Mouse (Mus musculus) granulocyte monocyte progenitor cell, adult 5-6 weeks (primary cell): ENCODE data around the gene Arl8b. TPM values are rescaled to one million over a fixed set of nuclear protein-coding genes. Genes with fewer than 3 reads are reported as not detected.

Experiments
- ATAC-seq: replicated peaks from 2 replicates; pipeline ENCODE4 v1.8.0; 2016; ENCODE audit warnings: mild to moderate bottlenecking, moderate TSS enrichment, inconsistent platforms; ENCODE audit not compliant: poor library complexity, severe bottlenecking
- total RNA-seq, 2 experiments: library from RNA; stranded (forward) in 1 of 2; stranded (reverse) in 1 of 2; fragments of 200-712, 200-1000 nt in 1 of 2; fragments of >200 nt in 1 of 2; fragmentation: Nextera tagmentation in 1 of 2; gene quantifications; 2 replicates each; pipeline ENCODE4 v1.2.3; 2014 to 2017

Gene Arl8b
- total RNA-seq, 2 experiments from 2014 or later = 59.2 to 113 TPM

DNA sequence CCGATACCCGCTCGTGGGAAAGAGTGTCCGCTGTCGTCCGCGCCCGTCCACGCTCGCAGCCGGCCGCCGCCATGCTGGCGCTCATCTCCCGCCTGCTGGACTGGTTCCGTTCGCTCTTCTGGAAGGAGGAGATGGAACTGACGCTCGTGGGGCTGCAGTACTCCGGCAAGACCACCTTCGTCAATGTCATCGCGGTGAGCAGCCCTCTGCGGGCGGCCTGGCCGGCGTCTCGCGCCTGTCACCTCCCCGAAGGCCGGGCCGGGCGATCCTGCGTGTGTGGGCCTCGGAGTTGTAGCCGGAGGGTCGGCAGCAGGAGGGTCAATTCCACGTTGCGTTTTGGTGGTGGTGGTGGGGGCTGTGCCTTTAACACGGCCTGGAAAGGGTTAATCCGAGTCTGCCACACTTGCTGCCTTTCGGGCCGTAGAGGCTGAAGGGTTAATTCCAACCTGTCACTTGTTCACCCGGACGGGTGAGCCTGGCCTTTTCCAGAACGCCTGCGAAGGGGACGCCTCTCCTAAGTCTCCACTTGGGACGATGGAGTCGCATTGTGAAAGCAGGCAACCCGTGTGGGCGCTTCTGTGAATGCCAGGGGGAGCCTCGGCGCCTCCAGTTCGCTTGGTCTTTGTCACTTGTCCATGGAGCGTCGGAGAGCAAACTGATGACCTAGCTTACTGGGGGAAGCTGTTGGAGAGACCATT, 434 bp downstream of the Arl8b start:
- ATAC-seq = peak; percentile 34

DNA sequence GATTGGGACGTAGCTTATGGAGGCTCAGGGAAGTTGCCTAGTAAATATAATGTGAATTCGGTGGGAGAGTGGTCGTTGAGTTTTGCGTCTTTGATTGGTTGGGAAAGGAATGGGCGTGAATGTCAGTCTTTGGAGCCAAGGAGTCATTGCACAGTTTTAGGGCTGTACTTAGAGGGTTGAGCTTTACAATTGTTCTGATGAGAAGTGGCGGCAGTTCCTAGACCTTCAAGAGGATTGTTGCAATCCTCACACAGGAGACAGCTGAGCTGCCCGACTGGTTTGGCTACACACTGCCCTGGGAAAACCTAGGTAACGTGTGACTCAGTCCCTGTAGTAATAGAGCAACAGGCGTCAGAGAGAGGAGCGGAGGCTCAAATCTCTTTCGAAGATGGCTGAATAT, 1.2 kb downstream of the Arl8b start:
- peak; percentile 28 for ATAC-seq

DNA sequence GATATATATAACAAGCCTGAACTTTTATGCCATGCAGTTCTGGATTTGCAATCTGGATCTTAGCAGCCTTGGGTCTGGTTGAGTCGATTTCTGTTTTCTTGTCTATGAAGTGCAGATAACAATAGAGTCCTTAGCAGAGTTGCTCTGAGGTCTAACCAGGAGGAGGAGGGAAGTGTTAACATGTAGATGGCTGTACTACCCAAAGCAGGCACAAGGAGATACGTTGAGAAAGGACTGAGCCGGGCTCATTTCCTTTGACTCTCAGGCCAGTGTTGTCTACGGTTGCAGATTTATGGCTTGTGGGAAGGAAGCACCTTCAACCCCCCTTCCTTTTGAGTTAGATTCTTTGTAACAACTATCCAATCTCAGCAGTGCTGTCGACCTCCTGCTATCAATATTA, 1.9 kb downstream of the Arl8b start:
- ATAC-seq = peak; percentile 48

DNA sequence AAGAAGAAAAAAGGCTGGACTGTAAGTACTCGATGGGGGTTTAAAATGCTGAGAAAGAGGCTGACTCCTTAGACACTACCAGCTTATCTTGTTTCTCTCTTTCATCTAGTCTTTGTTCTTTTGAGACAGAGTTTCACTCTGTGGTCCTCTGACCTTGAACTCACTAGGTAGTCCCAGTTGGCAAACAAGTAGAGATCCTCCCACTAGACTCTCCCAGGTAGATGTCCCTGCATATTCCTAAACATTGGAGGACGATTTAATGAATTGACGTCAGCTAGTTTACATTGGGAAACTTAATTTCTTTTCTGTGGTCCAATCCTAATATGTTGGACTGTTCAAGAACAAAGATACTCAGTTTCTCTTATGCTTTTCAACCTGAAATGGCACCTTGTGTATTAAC, 2.7 kb downstream of the Arl8b start:
- no peak for ATAC-seq

DNA sequence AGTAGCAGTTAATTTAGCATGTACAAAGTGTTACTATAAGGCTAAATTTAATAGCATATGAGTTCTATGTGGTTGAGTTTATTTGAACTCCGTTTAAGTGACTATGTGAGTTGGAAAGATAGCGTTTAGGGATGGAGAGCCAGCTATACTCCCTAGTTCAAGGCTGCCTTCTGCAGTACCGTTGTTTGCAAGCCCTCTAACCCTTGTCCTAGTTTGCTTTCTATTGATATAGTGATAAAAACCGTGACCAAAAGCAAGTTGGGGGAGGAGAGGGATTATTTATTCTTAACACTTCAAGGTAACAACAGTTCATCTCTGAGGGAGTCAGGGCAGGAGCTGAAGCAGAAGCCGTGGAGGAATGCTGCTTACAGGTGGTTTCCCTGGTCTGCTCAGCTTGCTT, 8.6 kb downstream of the Arl8b start:
- no peak for ATAC-seq

DNA sequence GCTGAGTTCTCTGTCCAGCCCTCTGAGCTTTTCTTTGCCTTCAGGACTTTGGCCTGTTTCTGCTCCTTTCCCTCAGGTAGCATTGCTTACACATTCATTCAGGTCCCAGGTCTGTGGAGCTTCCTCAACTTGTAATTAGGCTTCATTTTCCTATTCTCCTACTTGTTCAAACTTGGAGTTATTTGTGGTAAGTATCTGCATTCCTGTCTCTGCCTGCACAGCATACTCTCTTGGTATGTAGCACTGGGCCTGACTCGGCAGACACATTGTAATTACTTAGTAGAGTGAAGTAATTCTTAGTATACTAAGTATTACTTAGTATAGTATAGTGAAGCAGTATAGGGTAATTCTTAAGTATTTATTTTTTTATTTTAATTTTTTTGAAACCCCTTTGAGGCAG, 13.0 kb downstream of the Arl8b start:
- no peak for ATAC-seq

DNA sequence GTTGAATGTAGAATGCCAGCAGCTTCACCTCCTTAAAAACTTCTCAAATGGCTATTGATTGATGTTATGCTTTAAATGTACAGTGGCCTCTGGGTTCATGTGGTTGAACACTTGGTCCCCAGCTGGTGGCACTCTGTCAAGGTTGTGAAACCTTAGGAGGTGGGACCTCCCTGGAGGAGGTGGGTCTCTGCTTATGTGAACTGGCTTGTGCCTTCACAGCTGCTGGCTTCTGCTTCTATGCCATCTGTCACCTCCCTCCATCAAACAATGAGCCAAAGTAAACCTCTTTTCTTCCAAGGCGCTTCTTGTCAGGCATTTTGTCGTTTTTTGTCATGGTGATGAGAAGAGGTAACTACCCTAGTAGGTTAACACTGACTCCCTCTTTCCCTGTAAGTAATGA, 13.8 kb downstream of the Arl8b start:
- ATAC-seq = peak; percentile 71

DNA sequence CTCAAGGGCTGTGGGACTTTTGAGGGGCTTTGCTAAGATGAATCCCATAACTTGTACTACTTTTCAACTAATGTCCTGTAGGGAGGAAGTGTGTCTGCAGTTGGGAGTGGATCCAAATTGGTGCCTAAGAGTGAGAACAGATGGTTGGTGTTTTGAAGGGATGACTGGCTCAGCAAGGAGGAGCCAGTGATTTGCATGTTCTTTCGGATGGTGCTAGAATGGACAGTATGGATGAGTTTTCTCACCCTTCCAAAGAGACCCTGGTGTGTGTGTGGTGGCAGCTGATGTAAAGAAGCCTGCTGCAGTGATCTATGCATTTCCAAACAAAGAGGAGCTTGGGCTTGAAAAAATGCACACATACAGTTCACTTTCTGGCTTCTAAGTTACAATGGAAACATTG, 22.3 kb downstream of the Arl8b start:
- no peak for ATAC-seq

DNA sequence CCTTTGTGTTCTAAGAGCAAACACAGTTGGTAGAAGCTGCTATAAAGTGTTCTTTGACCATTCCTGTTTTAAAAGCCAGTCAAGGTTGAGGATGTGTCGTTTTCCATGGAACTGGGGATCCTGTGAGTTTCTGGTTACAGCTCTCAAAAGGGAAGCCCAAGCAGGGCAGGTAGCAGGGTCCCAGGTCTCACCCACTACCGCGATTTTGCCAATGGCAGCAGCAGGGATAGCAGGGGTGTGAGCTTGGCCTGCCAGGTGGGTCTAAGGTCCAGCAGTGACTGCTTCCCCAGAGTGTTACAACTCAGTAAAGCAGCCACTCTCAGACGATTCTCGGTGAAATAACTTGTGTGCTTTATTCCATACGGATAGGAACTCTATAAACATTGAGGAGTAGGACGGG, 23.0 kb downstream of the Arl8b start:
- ATAC-seq = no peak

DNA sequence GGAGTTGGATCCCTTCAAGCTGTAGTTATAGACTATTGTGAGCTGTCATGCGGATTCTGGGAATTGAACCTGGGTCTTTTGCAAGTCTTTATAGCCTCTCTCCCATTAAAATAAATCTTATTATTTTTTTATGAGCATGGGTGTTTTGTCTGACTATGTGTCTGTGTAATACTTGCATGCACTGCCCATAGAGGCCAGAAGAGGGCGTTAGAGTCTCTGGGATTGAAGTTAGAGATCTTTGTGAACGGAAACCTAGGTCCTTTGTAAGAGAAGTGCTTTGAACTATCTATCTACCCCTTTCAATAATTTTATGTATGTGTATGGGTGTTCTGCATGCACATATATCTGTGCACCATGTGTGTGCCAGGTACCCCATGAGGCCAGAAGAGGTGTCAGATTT, 24.5 kb downstream of the Arl8b start:
- peak; percentile 48; the same call in 1 of the 2 replicates for ATAC-seq

DNA sequence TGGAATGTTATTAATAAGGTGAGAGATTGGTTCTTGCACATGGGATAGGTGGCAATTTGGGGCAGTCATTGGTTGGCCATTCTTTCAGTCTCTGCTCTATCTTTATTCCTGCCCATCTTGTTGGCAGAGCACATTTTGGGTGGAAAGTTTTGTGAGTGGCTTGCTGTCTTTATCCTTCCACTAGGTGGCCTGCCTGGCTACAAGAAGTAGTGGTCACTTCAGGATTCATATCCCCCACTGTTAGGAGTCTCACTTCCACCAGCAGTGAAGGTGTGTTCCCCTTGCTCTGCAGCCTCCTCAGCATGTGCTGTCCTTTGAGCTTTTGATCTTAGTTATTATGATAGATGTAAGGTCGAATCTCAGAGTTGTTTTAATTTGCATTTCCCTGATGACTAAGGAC, 25.9 kb downstream of the Arl8b start:
- peak; percentile 81 for ATAC-seq

DNA sequence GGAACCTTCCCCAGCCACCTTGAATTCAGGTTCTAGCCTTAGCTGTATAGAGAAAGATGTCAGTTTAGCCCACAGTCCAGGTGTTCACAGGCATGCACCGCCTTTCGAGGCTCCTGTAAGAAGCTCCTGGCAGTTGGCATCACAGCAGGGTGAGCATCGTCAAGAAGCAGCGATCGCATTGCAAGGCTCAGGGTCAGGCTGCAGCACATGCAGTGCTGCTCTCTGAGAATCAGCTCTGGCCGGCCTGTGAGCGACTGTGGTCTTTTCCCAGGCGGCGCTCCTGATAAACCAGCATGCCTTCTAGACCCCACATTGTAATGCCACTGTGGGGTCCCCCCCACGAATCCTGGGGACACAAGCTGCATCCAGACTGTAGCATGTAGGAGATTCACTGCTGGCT, 27.3 kb downstream of the Arl8b start:
- no peak for ATAC-seq

DNA sequence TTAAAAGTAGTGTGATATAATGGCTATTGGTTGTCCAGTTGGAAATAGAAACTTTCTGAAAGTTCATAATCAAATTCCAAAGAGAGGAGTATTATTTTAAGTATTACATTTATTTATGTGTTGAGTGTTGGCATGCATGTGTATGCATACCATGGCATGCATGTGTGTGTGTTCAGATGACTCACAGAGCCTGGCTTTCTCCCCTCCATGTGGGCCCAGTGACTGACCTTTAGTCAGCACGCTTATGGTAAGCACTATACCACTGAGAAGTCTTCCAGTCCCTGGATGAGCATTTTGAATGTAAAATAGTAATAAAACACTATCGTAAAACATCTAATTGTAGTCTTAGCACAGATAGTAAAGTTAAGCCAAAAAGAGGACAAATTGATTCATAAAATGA, 29.2 kb downstream of the Arl8b start:
- no peak for ATAC-seq

DNA sequence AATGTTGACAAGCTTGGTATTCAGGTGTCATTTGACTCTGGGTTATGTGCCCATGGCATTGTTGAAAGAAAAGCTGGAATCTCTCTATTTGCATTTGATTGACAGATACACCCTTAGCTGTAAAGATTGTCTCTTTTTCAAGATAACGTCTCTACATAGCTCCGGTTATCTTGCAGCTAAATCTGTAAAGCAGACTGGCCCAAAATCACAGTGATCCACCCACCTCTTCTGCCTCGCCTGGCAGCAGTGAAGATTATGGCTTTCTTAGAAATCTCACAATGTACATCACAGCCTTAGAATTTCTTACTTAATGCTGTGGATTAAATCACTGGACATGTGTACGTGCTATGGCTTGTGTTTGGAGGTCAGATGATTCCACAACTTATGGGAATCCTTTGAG, 34.6 kb downstream of the Arl8b start:
- ATAC-seq = no peak

DNA sequence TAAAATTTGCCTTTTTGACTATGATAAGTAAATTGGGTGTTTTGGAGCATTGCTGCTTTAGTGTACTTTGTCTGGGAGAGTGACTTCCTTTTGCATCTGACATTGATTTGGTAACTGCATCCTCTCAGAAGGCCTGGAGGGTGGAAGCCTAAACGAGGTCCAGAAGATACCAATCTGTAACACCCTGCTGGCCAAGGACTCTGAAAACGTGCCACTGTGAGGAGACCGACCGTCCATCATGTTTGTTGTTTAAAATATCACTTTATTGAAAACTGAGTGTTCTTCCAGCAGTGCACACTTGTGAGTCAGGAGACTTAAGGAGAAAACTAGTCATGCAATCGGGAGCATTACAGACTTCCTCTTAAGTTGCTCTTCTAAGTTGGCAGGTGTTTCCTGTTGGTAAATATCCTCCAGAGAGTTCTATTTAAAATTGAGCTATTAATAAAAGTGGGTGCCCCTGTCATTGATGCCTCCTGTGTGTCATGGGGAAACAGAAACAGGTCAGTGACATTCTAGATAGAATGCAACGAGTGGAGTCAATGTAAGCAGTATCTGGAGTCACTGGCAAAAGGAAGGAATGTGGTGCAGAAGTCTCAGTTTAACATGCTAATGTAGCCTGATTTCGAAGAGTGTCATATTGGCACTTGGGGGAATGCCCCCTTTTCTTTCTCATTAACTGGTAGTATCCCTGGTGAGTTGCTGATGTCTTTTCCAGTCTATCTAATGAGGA, 42.1 kb downstream of the Arl8b start:
- peak; percentile 47 for ATAC-seq

DNA sequence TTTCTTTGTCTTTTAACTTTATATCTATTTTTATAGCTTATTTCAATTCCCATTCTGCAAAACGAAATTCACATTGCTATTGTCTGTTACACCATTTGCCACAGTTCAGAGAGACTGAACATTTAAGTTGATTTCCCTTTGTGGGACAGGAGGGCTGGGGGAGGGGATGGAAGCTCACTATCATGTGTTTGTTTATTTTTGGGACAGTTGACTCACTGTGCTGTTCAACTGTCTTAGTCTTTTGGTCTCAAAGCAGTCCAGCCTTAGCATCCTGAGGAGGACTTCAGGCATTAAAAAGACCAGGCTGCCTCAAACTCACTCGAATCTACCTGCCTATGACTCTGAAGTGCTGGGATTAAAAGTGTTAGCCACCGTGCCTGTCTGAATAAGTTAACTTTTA, 43.2 kb downstream of the Arl8b start:
- no peak for ATAC-seq

DNA sequence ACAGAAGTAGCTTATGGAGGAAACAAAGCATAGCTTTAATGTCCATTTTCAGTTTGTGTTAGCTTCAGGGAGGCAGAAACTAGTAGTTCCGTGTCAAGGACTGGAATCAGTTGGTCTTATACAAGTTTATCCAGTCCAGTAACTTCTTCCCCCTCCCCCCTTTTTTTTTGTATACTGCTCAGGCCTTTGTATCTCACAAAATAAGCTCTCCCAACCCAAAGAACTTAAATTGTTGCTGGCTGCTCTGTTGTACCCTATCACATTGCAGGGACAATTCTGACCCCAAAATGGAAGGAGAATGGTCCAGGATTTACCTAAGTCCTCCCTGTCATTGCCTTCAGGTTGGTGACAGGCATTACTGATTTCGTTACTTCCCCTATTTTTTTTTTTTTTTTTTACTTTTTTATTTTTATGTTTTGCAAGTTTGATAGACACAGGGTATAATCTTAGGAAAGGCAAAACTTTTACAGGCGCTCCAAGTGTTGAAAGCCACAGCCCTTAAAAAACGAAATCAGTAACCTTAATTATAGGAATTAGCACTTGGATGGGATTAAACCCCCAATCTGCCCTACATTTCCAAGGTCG, 44.5 kb downstream of the Arl8b start:
- ATAC-seq = no peak

DNA sequence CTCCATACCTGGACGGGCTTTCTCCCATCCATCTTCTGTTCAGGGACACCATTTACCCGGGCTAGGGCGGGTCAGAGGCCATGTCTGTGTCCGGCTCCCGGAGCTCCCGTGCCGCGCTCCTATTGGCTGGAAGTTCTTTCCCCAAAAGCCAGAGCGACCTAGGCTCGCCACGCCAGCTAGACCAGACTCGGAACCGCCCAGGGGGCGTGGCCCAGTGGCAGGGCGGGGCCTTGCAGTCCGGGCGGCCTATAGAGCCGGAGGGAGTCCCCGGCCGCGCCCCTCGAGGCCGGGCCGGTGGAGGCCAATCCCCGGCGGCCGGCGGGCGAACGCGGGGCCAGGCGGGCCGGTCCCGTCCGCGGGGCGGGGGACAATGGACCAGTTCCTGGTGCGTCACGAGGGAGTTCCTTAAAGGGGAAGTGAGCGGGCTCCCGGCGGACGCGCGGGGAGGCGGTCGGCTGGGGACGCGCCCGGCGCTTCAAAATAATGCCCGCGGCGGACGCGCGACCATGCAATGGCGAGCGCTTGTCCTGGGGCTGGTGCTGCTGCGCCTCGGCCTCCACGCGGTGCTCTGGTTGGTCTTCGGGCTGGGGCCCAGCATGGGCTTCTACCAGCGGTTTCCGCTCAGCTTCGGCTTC, 45.5 kb downstream of the Arl8b start, which contains the start of gene Edem1:
TSS of gene Edem1 (plus strand) at position 408 of the 635 bp plus-strand sequence.
- ATAC-seq = peak; percentile 61

DNA sequence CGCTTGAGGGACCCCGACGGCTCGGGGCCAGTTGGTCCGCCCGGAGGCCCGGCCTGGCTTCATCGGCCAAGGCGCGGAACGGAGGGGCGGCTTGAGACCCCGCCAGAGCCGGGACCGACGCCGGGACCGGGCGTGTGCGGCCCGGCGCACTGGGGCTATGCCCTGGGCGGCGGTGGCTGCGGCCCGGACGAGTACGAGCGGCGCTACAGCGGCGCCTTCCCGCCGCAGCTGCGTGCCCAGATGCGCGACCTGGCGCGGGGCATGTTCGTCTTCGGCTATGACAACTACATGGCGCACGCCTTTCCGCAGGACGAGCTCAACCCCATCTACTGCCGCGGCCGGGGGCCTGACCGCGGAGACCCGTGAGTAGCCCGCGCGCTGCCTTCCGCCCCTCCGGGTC, 46.0 kb downstream of the Arl8b start:
- no peak for ATAC-seq

DNA sequence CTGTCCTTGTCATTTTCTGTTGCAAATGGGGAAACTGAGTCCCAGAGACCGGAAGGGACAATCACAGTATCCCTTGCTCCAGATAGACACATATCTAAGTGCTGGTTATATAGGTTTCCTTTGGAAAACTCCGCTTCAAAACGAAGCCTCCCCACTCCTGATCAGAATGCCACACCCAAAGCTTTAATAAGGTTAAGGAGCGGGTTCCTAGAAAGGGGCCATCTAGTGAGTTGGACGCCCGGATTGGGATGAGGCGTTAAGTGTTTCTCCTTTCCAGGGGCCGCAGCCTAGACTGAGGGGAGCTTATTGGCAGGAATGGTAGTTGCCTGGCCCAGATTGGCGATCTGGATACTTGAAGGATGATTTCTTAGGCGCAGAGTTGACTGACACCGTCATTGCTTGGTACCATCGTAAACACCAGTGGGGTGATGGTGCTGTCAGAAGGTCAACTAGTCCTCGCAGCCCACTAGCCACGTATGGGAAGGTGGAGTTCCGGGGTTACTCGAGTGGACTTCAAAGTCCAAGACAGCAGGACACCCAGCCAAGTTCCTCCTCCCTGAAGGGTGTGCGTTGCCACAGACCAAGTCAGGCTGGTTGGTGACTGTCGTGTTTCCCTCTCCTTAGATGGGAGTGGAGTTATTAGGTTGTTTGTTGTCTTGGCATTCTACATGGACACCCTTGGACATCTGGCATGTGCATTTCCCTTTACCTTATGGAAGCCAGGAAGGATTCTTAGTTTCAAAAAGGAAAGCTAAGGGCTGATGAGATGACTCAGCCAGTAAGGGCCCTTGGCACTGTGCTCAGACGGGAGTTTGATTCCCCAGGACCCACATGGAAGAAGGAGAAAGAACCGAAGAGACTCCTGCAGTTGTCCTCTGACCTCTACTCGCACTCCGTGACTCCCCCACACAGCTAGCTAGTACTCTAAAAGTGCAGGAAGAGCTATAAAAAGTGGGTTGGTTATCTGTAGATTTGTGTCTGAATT, 46.8 kb downstream of the Arl8b start:
- ATAC-seq = peak; percentile 12; the same call in 1 of the 2 replicates
